Mouse (Mus musculus): Measurements from ENCODE around the gene Hist1h2aa.

The Hist1h2aa gene

DNA sequence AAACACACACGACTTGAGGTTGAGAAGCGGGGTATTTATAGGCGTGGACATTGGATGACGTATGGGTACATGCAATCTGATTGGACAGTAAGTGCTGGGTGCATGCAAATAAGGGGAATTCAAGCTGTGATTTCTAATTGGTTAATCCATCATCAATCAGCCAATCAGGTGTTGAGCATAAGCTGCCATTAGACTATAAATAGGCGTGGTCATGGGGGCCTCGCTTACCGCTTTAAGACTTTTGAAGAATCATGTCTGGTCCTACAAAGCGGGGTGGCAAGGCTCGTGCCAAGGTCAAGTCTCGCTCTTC lies at the start of gene Hist1h2aa:
Gene Hist1h2aa, plus strand, starts transcription at position 252 of the 310 bp plus-strand sequence.
- no peak for DNase-seq (ENCODE audit: low spot score)

GRCm38 (mm10) chr13:23885540-23885939 lies 48.7 kb upstream of the Hist1h2aa start:
- no peak for DNase-seq (ENCODE audit: low spot score)

DNA sequence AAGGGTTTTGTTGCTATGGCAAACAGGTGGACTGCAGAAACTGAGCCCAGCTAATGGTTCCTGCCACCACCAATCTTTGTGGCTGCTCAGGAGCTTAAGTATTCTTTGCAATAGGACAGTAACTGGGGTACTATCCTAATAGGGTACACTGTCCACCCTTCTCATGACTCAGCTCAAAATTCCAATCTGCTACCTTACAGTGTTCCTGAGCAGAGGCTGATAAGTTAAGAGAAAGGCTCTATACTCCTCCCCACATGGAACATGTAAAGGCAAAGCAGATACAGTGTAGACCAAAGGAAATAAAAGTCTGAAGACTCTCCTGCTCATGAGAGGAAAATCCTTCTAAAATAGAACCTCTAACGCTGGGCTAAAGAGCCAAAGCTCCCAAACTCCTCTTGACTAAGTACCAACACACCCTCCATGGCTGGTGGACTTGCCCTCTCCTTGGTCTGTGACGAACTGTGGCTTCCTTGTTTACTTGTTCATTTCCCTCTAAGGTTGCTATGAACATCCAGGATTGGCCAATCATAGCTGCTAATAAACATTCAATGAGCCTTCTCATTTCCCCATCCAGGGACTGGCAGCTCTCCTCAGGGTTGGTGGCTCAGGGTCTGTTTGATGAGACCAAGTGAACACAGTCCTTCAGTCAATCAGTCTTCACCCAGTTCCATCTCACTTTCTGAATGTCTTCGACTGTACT lies 47.1 kb upstream of the Hist1h2aa start:
- DNase-seq (ENCODE audit: low spot score): no peak

GRCm38 (mm10) chr13:23889011-23889605 lies 45.2 kb upstream of the Hist1h2aa start:
- no peak for DNase-seq (ENCODE audit: low spot score)

GRCm38 (mm10) chr13:23892592-23893268 lies 41.5 kb upstream of the Hist1h2aa start:
- DNase-seq (ENCODE audit: low spot score): no peak

DNA sequence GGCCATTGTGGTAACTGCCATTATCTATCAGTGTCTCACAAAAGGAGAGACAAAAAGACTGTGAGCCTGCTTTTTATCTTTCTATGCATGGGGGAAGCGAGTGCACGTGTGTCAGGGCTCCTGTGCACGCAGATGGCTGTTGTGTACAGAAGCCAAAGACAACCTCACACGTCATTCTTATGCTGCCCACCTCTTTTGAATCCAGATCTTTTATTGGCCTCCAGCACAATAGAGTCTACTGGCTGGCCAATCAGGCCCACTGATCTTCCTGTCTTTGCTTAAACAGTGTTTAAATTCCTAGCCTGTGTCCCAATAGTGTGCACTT lies 41.0 kb upstream of the Hist1h2aa start:
- DNase-seq (ENCODE audit: low spot score): no peak

DNA sequence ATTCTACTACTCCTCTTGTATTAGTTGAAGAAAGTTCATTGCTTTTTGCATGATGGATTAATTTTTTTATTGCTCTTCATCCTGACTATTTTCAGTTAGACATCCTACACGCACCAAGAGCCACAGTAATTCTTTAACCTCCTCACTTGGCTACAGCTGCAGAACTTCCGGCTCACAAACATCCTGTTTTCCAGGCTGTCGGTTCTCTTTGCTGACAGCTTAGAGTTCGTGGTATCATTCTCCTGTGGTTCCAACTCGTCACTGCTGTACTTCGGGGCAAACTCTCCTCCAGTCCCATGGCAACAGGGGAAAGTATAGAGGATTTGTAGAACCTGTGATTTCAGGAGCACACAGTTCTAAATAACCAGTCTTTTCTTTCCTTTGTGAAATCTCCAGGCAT lies 36.0 kb upstream of the Hist1h2aa start:
- DNase-seq (ENCODE audit: low spot score): no peak

GRCm38 (mm10) chr13:23906906-23907305 lies 27.4 kb upstream of the Hist1h2aa start:
- no peak for DNase-seq (ENCODE audit: low spot score)

- no peak for DNase-seq (ENCODE audit: low spot score)
These were observed 24.1 kb upstream of the Hist1h2aa start for GRCm38 (mm10) chr13:23910121-23910520.

DNA sequence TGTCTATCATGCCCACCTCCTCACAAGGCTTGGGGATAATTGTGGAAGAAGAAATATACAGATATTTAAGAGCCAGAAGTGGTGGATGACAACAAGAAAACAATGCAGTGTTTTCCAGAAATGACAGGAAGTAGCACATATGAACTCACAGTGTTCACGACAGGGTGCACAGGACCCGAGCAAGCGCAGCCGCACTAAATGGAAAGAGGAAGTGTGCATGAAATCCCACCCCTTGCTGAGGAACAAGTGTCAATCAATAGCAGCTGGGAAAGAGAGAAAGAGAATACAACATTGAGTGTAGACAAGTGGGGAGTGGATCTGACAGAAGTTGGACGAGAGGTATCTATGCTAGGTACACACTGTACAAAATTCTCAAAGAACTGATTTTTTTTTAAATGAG lies 22.9 kb upstream of the Hist1h2aa start:
- DNase-seq (ENCODE audit: low spot score): no peak

- DNase-seq (ENCODE audit: low spot score): no peak
These were observed 20.4 kb upstream of the Hist1h2aa start for GRCm38 (mm10) chr13:23913791-23914306.

GRCm38 (mm10) chr13:23914376-23915167 lies 19.7 kb upstream of the Hist1h2aa start, which contains the start of gene Slc17a4:
Gene Slc17a4 (minus strand): TSS chr13:23915009.
- DNase-seq (ENCODE audit: low spot score): no peak

- DNase-seq (ENCODE audit: low spot score): no peak
These were observed 18.1 kb upstream of the Hist1h2aa start for GRCm38 (mm10) chr13:23916132-23916531.

DNA sequence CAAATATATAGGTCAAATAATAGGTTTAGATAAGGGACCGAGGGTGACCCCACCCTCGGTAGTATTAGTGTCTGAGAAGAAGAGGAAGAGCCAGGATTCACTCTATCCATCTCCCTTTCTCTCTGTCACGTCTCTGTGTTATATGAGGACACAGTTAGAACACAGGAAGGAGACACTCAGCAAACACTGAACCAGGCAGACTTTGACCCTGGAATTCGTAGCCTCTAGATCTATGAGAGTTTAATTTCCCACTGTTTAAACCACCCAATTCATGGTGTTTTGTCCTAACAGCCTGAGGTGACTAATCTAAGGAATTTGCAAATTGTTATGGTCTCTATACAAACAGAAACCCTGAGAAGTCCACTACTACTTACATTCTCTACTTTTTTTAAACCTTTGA lies 16.6 kb upstream of the Hist1h2aa start:
- no peak for DNase-seq (ENCODE audit: low spot score)

- no peak for DNase-seq (ENCODE audit: low spot score)
These were observed 8.5 kb upstream of the Hist1h2aa start for GRCm38 (mm10) chr13:23925792-23926191.

DNA sequence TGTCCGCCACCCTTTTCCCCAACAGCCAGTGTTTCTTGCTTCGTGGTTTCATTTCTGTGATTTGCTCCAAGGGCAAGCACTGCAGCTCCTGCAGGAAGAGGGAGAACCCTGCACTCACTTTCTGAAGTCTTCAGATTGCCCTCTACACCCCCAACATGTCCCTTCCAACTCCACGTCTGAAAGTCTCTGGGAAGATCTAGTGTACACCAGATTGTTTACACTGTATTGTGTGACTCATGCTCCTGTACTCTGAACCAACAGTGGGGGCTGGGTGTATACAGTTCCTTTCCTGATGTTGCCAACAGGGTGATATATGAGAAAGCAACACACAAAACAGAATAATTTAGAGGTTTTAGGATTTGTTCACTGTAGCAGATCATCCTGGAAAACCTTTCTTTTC lies 5.6 kb upstream of the Hist1h2aa start:
- DNase-seq (ENCODE audit: low spot score): no peak

- no peak for DNase-seq (ENCODE audit: low spot score)
These were observed 3.8 kb upstream of the Hist1h2aa start for GRCm38 (mm10) chr13:23930461-23930860.

DNA sequence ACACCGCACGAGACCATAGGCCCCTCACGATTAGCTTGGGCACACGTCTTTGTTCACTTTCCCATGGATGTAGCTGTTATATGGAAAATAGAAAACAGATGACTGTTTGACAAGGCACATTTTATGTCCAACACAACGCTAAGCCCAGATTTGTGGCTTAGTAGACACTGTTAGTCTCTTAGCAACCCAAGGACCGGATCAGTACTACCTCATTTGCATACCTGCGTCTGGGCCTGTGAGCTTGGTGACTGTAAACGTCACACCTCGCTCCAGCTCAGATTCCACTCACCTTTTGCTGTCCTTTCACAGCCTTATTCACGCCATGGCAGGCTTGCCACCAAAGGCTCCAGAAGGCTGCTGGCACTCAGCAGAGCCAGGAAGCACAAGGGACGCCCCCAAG lies 3.4 kb upstream of the Hist1h2aa start:
- no peak for DNase-seq (ENCODE audit: low spot score)

DNA sequence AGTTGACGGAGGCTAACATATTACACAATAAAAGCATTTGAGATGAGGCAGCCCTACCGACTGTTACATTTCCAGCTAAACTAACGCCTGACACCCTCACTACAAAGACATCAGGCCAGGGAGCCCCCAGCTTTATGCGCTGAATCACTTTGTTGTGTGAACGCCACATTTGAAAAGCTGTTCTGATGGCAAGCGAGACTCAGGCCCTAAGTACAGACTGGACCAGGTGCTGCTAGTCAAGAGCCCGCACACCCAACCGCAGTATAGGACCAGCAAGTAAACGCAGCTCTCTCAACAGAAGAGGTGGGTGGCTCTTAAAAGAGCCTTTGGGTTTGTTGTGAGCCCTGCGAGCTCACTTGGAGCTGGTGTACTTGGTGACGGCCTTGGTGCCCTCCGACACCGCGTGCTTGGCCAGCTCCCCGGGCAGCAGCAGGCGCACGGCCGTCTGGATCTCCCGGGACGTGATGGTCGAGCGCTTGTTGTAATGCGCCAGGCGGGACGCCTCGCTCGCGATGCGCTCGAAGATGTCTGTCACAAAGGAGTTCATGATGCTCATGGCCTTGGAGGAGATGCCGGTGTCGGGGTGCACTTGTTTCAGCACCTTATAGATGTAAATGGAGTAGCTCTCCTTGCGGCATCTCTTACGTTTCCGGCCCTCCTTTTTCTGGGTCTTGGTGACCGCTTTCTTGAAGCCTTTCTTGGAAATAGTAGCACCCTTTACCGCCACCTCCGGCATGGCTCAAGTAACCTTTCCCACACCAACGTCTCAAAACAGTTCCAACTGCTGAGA lies 646 bp upstream of the Hist1h2aa start, which contains the start of gene Hist1h2ba:
Gene Hist1h2ba, minus strand, starts transcription at position 736 of the 790 bp plus-strand sequence.
- DNase-seq (ENCODE audit: low spot score): no peak

- no peak for DNase-seq (ENCODE audit: low spot score)
These were observed 4.4 kb downstream of the Hist1h2aa start for GRCm38 (mm10) chr13:23938699-23939098.

DNA sequence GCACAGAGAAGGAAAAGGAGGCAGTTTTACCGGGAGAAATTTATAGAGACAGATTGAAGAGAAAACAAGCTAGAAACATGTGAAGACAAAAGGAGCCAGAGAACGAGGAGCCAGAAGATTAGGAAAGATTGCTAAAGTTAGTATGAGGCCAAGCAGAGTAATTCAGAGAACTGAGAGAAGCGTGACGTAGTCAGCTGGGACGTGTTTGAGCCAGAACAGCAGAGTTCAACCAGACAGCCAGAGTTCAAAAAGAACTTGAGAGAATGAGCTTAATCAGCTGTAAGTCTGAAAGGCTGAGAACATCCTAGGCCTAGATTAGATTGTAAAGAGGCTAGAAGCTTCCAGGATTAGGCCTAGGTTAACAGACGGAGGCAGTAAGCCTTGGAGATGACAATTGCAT lies 6.0 kb downstream of the Hist1h2aa start:
- DNase-seq (ENCODE audit: low spot score): no peak

DNA sequence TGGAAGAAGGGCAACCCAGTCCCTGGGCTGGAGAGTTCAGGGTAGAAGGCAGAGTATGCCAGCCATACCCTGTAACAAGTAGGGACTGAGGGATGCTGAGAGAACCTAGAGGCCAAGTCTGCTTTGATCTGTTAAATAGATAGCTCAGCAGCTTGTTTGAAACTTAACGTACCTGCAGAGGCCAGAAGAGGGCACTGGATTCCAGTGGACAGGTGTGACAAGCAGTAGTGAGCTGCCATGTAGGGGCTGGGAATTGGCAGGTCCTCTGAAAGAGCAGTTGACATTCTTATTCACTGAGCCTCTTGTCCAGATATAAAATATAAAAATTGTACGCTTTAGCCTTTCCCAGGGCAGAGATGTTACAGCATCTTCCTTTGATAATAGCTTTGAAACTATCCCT lies 8.6 kb downstream of the Hist1h2aa start:
- DNase-seq (ENCODE audit: low spot score): no peak
